Mouse (Mus musculus): ENCODE measurements around the gene Dusp16. TPM values are rescaled to one million over a fixed set of nuclear protein-coding genes. Genes with fewer than 3 reads are reported as not detected.

The Dusp16 gene
- polyA plus RNA-seq (2012; rRNA removed): 4.1 and 4.4 TPM in 2 replicates

GRCm38 (mm10) chr6:134792141-134793045, at the start of gene Dusp16:
Dusp16 (minus strand) TSS chr6:134792625.

DNA sequence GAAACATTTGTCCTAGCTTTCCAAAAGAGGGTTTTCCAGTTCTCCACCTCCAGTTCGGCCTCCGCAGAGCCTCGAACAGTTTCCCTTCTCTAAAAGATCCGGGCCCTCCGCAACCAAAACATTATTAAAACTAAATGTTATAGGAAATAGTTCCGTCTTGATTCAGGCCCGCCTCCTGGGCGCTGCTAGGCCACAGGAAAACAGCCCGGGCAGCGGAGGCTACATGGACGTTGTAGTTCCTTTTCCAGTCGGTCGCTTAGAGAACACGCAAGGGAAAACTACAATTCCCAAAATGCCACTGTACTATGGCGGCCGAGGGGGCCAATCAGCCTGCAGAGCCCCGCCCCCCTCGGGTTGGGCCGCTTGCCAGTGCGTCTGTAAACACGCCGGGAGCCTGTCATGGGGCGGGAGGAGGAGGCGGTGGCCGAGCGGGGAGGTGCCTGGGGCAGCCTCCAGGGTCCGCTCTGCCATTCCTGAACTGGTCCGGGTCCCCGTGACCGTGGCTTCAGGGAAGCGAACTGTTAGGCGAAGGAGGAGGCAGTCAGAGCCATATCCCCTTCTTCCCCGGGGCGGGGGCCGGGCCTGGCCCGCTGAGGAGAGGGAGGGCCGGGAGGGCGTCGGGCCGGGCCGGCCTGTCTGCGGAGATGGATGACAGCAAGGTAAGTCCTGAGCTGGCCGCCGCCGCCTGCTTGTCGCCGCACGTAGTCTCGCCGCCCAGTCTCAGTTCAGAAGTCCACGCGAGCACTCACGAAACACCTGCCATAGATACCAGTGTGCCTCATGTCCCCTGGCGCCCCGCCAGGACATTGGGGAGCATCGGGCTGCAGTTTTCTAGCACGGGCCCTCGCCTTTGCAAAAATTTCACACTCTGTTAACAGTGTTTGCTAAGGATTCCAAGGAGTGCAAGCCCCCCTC, 37.6 kb upstream of the Dusp16 start, which contains the start of gene Crebl2:
TSS of gene Crebl2 (plus strand) at position 369 of the 915 bp plus-strand sequence.

Other genes starting within 250 kb of the Dusp16 start
- 5.8 and 6.7 TPM in 2 replicates for gene Lrp6, start 225.7 kb downstream of the Dusp16 start, polyA plus RNA-seq (2012; rRNA removed)
- gene Mansc1, start 160.1 kb downstream of the Dusp16 start, polyA plus RNA-seq (2012; rRNA removed): 0.48 and 0.71 TPM in 2 replicates
- 4.6 and 5.5 TPM in 2 replicates for gene Borcs5, start 153.1 kb downstream of the Dusp16 start, polyA plus RNA-seq (2012; rRNA removed)
- 3.3 TPM in 2 replicates for gene Crebl2, start 37.5 kb upstream of the Dusp16 start, polyA plus RNA-seq (2012; rRNA removed)
- gene Gpr19, start 106.0 kb upstream of the Dusp16 start, polyA plus RNA-seq (2012; rRNA removed): 4.2 and 4.3 TPM in 2 replicates
- gene Cdkn1b, start 127.8 kb upstream of the Dusp16 start, polyA plus RNA-seq (2012; rRNA removed): 11.4 and 15.1 TPM in 2 replicates
- gene Apold1, start 189.1 kb upstream of the Dusp16 start, polyA plus RNA-seq (2012; rRNA removed): 0.83 and 1.1 TPM in 2 replicates
- gene Ddx47, start 219.0 kb upstream of the Dusp16 start, polyA plus RNA-seq (2012; rRNA removed): 49.0 and 50.8 TPM in 2 replicates